Mouse (Mus musculus) myocyte (in vitro differentiated cells): ENCODE measurements around the gene Smyd3.

Experiments used
- CEBPB ChIP-seq: IDR thresholded peaks from 2 replicates; pipeline ENCODE4 v1.6.1; 2011; ENCODE audit warnings: mild to moderate bottlenecking, moderate library complexity; ENCODE audit not compliant: poor library complexity, insufficient read depth, severe bottlenecking
- E2F4 ChIP-seq: IDR thresholded peaks from one replicate; pipeline ENCODE4 v1.6.1; 2011; ENCODE audit warnings: mild to moderate bottlenecking, control low read depth, moderate library complexity; ENCODE audit not compliant: insufficient read depth
- MAX ChIP-seq: IDR thresholded peaks from one replicate; pipeline ENCODE4 v1.6.1; 2011; ENCODE audit warnings: low read depth, mild to moderate bottlenecking, control low read depth
- POLR2A ChIP-seq: IDR thresholded peaks from one replicate; pipeline ENCODE4 v1.6.1; 2011; ENCODE audit warnings: low read depth, mild to moderate bottlenecking, control low read depth, moderate library complexity; ENCODE audit not compliant: insufficient read length
- POLR2AphosphoS2 ChIP-seq: IDR thresholded peaks from one replicate; pipeline ENCODE4 v1.6.1; 2011; ENCODE audit warnings: low read depth, control low read depth; ENCODE audit not compliant: insufficient read length
- SRF ChIP-seq: IDR thresholded peaks from one replicate; pipeline ENCODE4 v1.6.1; 2011; ENCODE audit warnings: low read depth; ENCODE audit not compliant: control insufficient read depth, insufficient read length
- USF1 ChIP-seq: IDR thresholded peaks from one replicate; pipeline ENCODE4 v1.6.1; 2011; ENCODE audit warnings: low read depth, mild to moderate bottlenecking, control low read depth, moderate library complexity

- TF ChIP-seq USF1 (no peak), POLR2AphosphoS2 (no peak), SRF (no peak), POLR2A (no peak), MAX (no peak), CEBPB (no peak), E2F4 (no peak)
These were observed 180.3 kb downstream of the Smyd3 start for GRCm38 (mm10) chr1:179337529-179337928.
